Mouse (Mus musculus): ENCODE data around the gene Tceanc.
A peak's percentile ranks its signal among the peaks of the same experiment; 100 is the strongest.

The Tceanc gene

DNA sequence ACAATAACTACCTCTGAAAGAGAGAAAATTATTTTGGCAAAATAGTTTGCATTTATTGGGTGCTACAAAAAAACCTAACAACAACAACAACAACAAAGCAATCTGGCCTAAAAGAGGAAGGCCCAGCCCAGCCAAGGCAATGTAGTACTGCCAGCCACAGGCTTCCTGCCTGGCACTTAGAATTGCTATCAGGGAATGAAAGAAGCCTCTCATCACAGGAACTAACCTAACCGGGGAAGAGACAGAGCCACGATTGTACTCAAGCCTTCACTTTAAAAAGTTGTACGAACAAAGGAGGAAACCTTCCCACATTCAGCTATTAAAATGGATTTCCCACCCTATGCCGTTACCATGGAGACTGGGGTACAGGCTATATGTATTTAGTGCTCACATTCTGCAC, 20.6 kb downstream of the Tceanc start:
- no peak for DNase-seq (ENCODE audit: extremely low read depth, insufficient read length, low spot score)

DNA sequence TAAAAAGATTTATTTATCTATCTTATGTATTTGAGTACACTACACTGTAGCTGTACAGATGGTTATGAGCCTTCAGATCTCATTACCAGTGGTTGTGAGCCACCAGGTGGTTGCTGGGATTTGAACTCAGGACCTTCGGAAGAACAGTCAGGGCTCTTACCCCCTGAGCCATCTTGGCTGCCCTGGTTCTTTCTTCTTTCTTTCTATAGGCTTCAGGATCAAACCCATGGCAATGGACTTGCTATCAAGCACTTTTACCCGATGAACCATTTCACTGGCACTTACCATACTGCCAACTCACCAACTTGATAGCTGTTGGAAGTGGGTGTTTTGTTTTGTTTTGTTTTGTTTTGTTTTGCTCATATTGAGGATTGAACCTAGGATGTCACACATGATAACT, 23.3 kb downstream of the Tceanc start:
- DNase-seq (ENCODE audit: extremely low read depth, insufficient read length, low spot score), result no peak

DNA sequence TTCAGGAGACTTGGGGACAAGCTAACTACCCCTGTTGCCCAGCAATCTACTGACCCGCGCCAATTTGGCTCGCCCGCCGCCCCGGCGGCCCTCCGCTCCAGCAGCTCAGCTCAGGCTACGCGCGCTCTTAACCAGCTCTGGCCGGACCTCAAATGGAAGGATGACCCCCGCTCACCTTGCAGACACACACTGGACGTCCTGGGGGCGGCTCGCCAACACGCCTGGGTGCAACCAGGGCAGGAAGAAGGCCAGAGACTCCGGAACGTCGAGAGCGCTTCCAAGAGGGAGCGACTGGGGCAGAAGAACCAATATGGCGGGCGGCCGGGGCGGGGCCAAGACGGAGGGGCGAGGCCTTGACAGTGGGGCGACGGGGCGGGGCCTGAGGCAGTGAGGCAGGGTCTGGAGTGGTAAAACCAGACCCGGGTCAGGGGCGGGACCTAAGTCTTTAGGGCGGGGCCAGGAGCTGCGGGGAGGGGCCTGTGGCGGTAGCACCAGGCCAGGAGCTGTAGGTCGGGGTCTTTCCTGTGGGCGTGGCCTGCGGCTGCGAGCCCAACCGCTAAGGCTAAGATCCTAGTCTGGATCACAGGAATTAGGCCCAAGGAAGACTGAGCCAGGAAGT, 38.9 kb downstream of the Tceanc start, which contains the start of gene Rab9:
Gene Rab9, minus strand, starts transcription at position 503 of the 619 bp plus-strand sequence.
- peak; percentile 96 for DNase-seq (ENCODE audit: extremely low read depth, insufficient read length, low spot score)

DNA sequence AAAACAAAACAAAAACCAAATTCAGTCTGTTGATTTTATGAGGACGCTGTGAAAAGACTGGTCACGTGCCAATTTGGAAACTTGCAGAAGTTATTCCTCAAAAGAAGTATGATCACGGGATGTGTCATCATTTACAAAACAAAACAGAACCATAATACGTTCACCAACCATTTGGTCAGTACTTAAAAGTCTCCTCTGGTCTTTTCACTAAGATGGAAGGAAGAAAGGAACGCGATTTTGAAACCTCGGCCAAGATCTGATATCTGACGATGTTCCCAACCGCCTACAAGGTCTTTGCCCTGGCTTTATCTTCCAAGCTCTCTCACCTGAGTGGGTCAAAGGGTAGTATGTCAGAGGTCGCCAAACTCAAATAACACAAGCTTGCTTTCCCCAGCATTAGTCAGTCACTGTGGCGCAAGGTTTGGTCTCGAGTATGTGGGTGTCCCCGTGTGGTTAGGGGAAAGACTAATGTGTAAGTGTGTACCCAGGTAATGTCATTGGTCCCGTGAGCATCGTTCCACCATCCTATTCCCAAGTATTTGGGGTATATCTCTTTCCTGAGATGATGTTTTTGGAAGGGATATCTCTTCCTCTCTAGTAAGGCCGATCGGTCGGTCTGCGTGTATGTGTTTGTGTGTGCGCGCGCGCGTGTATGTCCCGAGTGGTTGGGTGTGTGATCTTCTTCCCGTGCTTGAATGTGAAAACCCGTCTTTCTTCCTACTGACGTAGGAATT, 39.6 kb downstream of the Tceanc start:
- DNase-seq (ENCODE audit: extremely low read depth, insufficient read length, low spot score), result peak; percentile 9

DNA sequence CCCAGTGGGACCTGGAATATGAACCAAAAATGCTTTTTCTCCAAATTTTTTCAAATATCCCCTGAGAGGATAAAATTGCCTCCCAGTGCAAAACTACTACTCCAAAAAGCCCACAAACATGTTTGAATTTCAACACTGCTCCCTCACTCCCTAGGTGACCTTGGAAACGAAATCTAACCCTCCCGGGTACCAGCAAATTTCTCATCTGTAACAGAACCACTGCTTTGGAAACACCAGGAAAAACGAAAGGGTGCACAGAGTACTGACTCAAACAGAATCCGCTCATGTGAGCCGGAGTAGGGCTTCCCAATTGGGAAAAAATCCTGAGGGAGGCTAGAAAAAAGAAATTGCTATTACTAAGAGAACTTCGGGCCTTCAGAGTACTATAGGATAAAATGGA, 41.0 kb downstream of the Tceanc start:
- no peak for DNase-seq (ENCODE audit: extremely low read depth, insufficient read length, low spot score)

DNA sequence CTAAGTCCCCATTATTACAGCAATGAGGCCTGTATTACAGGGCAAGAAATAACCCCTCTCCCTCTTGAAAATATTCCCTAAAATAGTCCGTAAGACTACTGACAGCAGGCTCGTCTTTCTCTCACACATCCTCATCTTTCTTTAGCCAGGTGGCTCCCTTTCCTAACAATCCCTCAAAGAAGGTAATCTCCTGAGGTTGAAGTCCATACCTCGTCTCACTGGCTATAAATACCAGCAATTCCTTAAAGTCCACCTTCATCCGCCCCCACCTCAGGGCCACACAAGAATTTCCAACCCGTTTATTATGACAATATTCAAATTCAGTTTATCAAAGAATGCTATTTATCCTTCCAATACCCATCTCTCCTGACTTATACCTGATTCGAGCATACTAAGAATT, 45.8 kb downstream of the Tceanc start:
- DNase-seq (ENCODE audit: extremely low read depth, insufficient read length, low spot score), result no peak

DNA sequence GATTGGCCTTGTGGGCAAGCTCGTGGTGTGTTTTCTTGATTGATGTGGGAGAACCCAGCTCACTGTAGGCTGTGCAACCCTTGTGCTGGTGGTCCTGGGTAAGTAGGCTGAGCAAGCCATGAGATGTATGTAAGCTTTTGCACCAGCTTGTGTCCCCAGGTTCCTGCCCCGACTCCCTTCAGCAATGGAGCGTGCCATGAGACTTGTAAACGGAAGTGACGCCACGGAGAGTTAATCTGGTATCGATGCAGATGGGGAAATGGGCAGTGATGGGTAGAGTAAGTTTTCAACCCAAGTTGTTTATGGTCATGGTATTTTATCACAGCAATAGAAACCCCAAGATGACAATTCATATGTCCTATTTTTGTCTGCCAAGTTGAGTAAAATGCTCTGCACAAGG, 50.0 kb downstream of the Tceanc start:
- no peak for DNase-seq (ENCODE audit: extremely low read depth, insufficient read length, low spot score)

DNA sequence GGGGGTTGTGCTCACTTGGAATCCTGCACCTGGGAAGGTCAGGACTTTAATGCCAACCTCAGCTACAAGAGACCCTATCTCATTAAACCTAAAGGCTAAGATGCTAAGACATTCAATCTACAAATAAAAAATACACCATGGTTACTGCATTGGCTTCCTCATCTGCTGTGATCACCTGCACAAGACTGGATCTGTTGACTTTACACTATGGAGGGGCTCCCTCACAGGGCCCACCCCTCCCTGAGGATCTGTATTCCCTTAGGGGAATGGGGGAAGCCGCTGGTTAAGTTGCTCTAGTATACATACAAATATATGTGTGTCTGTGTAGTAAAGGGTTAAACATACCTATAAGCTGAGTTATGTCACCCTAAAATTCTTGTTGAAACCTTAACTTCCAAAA, 62.8 kb downstream of the Tceanc start:
- no peak for DNase-seq (ENCODE audit: extremely low read depth, insufficient read length, low spot score)

DNA sequence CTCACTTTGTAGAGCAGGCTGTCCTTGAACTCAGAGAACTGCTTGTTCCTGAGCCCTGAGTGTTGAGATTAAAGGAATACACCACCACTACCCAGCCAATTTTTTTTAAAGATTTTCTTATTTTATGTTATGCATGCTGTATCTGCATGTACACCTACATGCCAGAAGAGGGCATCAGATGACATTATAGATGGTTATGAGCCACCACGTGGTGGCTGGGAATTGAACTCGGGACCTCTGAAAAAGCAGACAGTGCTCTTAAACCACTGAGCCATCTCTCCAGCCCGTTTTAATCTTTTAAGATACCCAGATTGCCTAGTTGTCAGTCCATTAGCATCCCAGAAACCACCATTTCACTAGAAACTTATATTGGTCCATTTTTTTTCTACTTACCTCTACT, 64.0 kb downstream of the Tceanc start:
- DNase-seq (ENCODE audit: extremely low read depth, insufficient read length, low spot score), result no peak

DNA sequence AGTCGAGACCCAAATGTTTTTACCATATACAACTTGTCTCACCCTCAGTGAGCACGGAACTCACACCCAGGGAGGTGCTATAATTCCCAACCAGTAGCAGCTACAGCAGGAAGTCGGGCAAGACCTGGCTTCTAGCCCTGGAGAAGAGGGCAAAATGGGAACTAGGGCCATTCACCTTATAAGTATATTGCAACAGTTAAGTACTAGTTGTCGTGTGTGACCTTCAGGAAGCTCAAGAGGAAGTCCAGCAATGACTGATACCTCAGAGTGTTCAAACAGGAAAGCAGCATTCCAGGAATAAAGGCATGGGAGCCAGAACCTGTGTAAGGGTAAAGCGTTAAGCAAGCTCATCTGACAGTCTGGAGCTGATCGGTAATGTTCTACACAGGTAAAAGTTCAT, 64.8 kb downstream of the Tceanc start:
- no peak for DNase-seq (ENCODE audit: extremely low read depth, insufficient read length, low spot score)

Measured in 3134 (cell line).